Mouse (Mus musculus) thymus, postnatal 10 days (tissue): ENCODE measurements at regions not wholly inside any gene's neighbourhood (a gene's known extent, or its start where the extent isn't known, plus 50 kb on each side); places are given as distances from the start of the nearest gene placed in this dataset.

Experiments
- DNase-seq, 2 experiments: peaks; one replicate each; pipeline ENCODE4 v3.0.0; 2021; ENCODE audit warnings: low spot score in 2 of 2

GRCm38 (mm10) chr9:84408260-84409203 is 483.6 kb downstream of the Bckdhb start:
- no peak for DNase-seq
